Mouse (Mus musculus) right cerebral cortex, adult 2 months (tissue): ENCODE data around the gene Elk1.

Source experiments
- DNase-seq, 2 experiments: peaks; one replicate each; pipeline ENCODE4 v3.0.0; 2021 to 2022; ENCODE audit warnings: low spot score in 2 of 2

The Elk1 gene

GRCm38 (mm10) chrX:20950191-20950880, at the start of gene Elk1:
Elk1 (minus strand) TSS chrX:20950608.
- peak; percentile 79 for DNase-seq

- DNase-seq, result no peak
These were observed 30.5 kb upstream of the Elk1 start for GRCm38 (mm10) chrX:20980901-20981300.

- peak; percentile 86 to 89 for DNase-seq
These were observed 11.3 kb upstream of the Elk1 start, which contains the start of gene Uxt for GRCm38 (mm10) chrX:20961477-20962378. Uxt (minus strand) TSS chrX:20962017.

GRCm38 (mm10) chrX:20946055-20946454, 4.4 kb downstream of the Elk1 start:
- peak; percentile 69 to 73 for DNase-seq

- no peak for DNase-seq
These were observed 18.4 kb downstream of the Elk1 start for GRCm38 (mm10) chrX:20931963-20932362.

- no peak for DNase-seq
These were observed 19.0 kb downstream of the Elk1 start, which contains the start of gene Cfp for GRCm38 (mm10) chrX:20931364-20931763. Cfp (minus strand) TSS chrX:20931555.

GRCm38 (mm10) chrX:20929859-20930258, 20.5 kb downstream of the Elk1 start:
- no peak for DNase-seq

GRCm38 (mm10) chrX:20924976-20925375, 25.4 kb downstream of the Elk1 start:
- no peak for DNase-seq

- no peak for DNase-seq
These were observed 26.9 kb downstream of the Elk1 start for GRCm38 (mm10) chrX:20923506-20923905.

GRCm38 (mm10) chrX:20921366-20921765, 29.0 kb downstream of the Elk1 start:
- peak in 1 of 2 experiments; percentile 36 for DNase-seq

- peak; percentile 78 to 83 for DNase-seq
These were observed 29.5 kb downstream of the Elk1 start, which contains the start of gene Syn1 for GRCm38 (mm10) chrX:20920844-20921364. Syn1 (minus strand) TSS chrX:20921004.

- peak in 1 of 2 experiments; percentile 25 for DNase-seq
These were observed 30.1 kb downstream of the Elk1 start for GRCm38 (mm10) chrX:20920249-20920843.

GRCm38 (mm10) chrX:20915075-20915474, 35.3 kb downstream of the Elk1 start:
- DNase-seq, result peak; percentile 29 to 32

GRCm38 (mm10) chrX:20913726-20914125, 36.7 kb downstream of the Elk1 start:
- no peak for DNase-seq

GRCm38 (mm10) chrX:20910074-20910473, 40.3 kb downstream of the Elk1 start:
- no peak for DNase-seq
